Mouse (Mus musculus) erythroblast, adult 5-6 weeks (primary cell): ENCODE data around the gene Kcns3. TPM values are rescaled to one million over a fixed set of nuclear protein-coding genes. Genes with fewer than 3 reads are reported as not detected.
"Not testable (repeated sequence)": the region's sequence is repeated elsewhere in the genome, so short reads cannot be mapped to it uniquely, and the experiment has no call there.

Source experiments
- ATAC-seq: replicated peaks from 2 replicates; pipeline ENCODE4 v1.8.0; 2016; ENCODE audit warnings: moderate number of reproducible peaks, mild to moderate bottlenecking, moderate TSS enrichment, inconsistent platforms; ENCODE audit not compliant: poor library complexity, low FRiP score, severe bottlenecking
- total RNA-seq, 2 experiments: library from RNA; stranded (forward) in 1 of 2; stranded (reverse) in 1 of 2; fragments of 150-400 nt in 1 of 2; fragments of 200-764, 138-1000 nt in 1 of 2; gene quantifications; 2 replicates each; pipeline versions ENCODE4 v1.2.3 to v1.2.4; 2015 to 2017; ENCODE audit warnings: low replicate concordance in 2 of 2

Kcns3 gene
- total RNA-seq, 2 experiments from 2014 or later, result not detected

- ATAC-seq, result no peak
Observed at GRCm38 (mm10) chr12:11088626-11089372, 62.1 kb downstream of the Kcns3 start.

- ATAC-seq, result no peak
Observed at GRCm38 (mm10) chr12:11086866-11087265, 64.0 kb downstream of the Kcns3 start.

- no peak for ATAC-seq
Observed at GRCm38 (mm10) chr12:11071079-11071478, 79.8 kb downstream of the Kcns3 start.

GRCm38 (mm10) chr12:11066865-11067264 is 84.0 kb downstream of the Kcns3 start:
- ATAC-seq, result no peak

- not testable (repeated sequence) for ATAC-seq
Observed at GRCm38 (mm10) chr12:11052676-11053075, 98.2 kb downstream of the Kcns3 start.

GRCm38 (mm10) chr12:11041821-11042220 is 109.0 kb downstream of the Kcns3 start:
- no peak for ATAC-seq

Other genes starting within 250 kb of the Kcns3 start
- not detected in 2 replicates for gene Msgn1, start 57.9 kb upstream of the Kcns3 start, total RNA-seq (2015; ENCODE audit: low replicate concordance)
- not detected in 2 replicates for gene Msgn1, start 57.9 kb upstream of the Kcns3 start, total RNA-seq (2017; ENCODE audit: low replicate concordance)
- gene Gen1, start 114.7 kb upstream of the Kcns3 start, total RNA-seq (2015; ENCODE audit: low replicate concordance), result 16.5 and 17.9 TPM in 2 replicates
- gene Gen1, start 114.7 kb upstream of the Kcns3 start, total RNA-seq (2017; ENCODE audit: low replicate concordance), result 38.1 and 55.8 TPM in 2 replicates
- 24.9 and 92.4 TPM in 2 replicates for gene Smc6, start 114.8 kb upstream of the Kcns3 start, total RNA-seq (2015; ENCODE audit: low replicate concordance)
- 69.2 and 192 TPM in 2 replicates for gene Smc6, start 114.8 kb upstream of the Kcns3 start, total RNA-seq (2017; ENCODE audit: low replicate concordance)